Mouse (Mus musculus) spleen, adult 18-20 months (tissue): ENCODE measurements around the gene Raly.

ENCODE experiments used
- DNase-seq, 2 experiments: peaks; one replicate each; pipeline ENCODE4 v3.0.0; 2022; ENCODE audit warnings: mixed read lengths in 2 of 2

The Raly gene

GRCm38 (mm10) chr2:154785284-154785683 is 5.6 kb upstream of the Raly start:
- no peak for DNase-seq

DNA sequence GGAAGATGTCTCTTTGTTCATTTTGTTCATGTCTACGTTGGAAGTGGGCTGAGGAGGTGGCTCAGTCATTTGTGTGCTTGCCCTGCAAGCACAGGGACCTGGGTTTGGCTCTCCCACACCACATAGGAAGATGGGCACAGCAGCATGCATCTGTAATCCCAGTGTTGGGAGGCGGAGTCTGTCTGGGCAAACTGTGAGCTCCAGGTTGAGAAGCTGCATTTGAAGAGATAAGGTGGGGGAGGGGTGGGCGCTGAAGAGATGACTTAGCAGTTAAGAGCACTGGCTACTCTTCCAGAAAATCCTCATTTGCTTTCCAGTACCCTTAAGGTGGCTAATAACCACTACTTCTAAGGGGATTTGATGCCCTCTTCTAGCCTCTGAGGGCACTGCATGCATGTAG is 4.7 kb upstream of the Raly start:
- no peak for DNase-seq

DNA sequence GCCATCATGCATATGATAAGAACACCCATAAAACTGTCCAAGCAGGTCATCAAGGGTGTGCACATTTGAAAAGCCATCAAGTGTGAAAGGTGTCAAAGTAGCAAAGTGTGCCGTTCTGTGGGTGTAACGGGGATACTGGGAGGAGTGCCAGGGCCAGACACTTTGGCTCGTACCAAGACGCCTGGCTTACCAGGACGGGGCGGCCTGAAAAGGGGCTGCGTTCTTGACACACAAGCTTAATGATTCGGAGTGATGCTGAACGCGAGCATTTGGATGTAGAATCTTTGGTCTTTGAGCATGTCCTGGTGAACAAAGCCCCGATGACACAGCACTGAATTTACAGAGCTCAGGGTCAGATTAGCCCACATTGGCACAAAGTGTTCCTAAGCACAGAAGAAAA is 4.1 kb upstream of the Raly start:
- no peak for DNase-seq

DNA sequence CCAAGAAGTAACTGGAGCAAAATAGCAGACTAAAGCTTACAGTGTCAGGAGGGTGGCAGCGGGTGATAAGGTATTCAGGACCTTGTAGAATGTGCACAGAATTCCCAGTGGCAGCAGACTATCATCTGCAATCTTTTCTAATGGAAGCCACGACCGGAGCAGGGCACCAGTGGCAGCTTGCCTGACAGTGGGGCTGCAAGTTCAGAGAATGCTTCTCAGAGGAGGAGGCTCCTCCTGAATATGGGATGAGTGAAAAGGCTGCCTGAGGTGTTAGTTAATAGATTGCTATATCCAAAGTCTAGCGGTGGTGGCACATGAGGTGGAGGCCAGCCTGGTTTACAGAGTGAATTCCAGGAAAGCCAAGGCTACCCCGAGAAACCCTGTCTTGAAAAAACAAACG is 1.5 kb upstream of the Raly start:
- no peak for DNase-seq

DNA sequence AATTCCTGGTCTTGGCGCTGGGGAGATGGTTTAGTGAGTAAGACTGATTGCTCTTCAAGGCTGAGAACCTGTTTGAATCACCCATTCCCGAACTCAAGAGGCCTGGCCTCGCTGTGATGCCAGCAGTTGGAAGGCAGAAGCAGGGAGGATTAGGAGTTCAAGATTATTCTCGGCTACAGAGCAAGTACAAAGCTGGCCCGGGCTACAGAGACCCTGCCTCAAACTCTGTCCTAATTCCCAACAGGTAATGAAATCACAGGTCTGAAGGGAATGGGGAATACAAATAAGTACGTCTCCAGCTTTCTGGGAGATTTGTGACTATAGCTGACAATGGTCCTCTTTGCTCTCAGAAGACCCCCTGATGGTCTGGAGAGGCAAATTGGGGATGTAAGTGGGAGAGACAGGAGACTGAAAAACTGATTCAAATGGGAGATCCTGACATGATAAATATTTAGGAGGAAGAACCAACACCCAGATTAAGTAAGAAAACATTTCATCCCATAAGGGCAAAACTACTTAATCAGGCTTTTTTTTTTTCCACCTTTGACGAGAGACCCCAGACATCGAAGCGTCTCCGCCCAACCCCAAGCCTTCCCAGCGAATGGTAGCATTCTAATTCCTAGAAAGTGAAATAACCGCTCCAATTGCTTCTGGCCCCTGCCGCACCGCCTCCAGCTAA is 780 bp upstream of the Raly start:
- no peak for DNase-seq

GRCm38 (mm10) chr2:154791661-154792642 is 1.1 kb downstream of the Raly start:
- peak; percentile 73 to 76 for DNase-seq

GRCm38 (mm10) chr2:154803372-154803771 is 12.5 kb downstream of the Raly start:
- DNase-seq: no peak

DNA sequence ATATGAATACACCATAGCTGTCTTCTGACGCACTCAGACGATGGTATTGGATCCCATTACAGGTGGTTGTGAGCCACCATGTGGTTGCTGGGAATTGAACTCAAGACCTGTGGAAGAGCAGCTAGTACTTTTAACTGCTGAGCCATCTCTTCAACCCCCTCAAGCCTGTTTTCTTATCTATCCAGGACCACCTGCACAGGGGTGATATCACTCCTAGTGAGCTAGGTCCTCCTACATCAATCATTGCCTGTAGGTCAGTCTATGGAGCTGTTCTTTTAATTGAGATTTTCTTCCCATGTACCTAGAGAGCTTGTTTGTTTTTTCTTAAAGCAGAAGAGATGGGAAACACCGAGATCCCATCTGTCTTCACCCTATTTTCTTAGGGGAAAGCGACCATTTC is 12.9 kb downstream of the Raly start:
- DNase-seq: no peak

DNA sequence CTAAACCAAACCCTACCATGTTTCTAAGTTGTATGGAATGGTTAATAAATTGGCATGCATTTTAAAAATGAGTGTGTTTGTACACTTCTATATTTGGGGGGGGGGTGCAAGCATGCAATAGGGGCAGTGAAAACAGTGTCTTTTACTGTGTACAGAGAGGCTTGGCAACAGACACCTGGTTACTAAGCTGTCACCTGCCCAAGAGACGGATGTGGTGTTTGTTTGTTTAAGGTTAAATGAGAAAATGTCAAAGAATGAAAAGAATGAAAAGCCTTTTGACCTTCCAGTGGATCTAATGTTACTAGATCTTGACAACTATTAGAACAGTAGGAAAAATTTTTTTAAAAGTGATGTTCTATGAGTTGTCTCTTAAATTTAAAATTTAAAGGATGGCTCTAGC is 16.8 kb downstream of the Raly start:
- DNase-seq: no peak

GRCm38 (mm10) chr2:154809107-154809762 is 18.3 kb downstream of the Raly start:
- DNase-seq: no peak

GRCm38 (mm10) chr2:154810821-154811220 is 19.9 kb downstream of the Raly start:
- no peak for DNase-seq

- no peak for DNase-seq
Measured at GRCm38 (mm10) chr2:154813426-154813825, 22.5 kb downstream of the Raly start.

GRCm38 (mm10) chr2:154817089-154817488 is 26.2 kb downstream of the Raly start:
- DNase-seq: no peak

DNA sequence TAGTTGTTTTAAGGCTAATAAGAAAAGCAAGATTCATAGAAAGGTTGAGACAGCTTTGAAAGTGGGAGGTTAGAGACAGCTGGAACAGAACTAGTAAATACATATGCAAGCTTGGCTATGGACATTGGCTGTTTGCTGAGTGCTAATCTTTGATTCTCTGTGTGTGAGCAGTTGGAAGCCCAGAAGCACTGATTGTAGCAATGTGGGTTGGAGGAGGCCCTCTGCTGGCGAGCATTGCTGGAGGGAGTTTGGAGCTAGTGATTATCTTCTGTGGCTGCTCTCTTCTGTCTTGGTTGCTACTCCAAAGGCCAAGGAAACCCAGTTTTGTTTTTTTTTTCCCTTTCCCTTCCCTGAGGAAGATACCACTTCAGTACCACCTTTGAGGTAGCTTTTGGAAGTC is 26.9 kb downstream of the Raly start:
- DNase-seq: peak in 1 of 2 experiments; percentile 40

DNA sequence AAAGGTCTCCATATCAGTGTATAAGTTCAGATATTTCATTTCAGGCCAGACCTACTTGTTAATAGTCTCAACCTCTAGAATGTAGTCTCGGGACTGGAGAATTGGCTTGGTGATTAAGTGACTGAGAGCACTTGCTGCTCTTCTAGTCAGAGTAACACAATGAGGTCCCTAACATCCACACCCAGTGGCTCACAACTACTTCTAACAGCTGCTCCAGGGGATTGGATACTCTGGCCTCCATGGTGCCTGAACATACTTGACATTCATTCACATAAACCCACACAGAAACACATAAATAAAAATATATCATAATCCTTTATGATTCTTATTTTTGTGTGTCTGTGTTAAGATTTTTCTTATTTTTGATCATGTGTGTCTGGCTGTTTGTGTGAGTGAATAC is 27.7 kb downstream of the Raly start:
- no peak for DNase-seq

- DNase-seq: no peak
Measured at GRCm38 (mm10) chr2:154820346-154820745, 29.4 kb downstream of the Raly start.

DNA sequence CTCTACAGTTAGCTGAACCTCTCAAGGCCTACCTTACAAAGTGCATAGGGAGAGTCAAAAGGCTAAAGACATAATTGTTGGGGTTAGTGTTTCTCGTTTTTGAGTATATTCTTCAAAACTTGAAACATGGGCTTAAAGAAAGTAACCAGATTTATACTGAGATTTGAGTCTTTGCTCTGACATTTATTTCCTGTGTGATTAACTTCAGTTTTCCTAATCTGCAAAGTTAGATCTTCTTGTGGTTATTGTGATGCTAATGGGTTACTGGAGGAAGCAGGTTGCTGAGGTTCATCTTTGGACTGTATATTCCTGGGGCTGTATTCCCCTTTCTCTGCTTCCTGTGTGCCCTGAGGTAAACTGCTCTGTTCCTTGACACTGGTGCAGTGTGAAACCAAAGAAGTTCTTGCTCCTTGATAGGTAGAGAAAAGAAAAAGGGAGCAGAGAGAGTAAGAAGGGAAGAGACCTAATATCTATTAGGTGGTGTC is 35.2 kb downstream of the Raly start:
- no peak for DNase-seq

GRCm38 (mm10) chr2:154827521-154827920 is 36.6 kb downstream of the Raly start:
- DNase-seq: no peak

GRCm38 (mm10) chr2:154832471-154832870 is 41.6 kb downstream of the Raly start:
- DNase-seq: no peak

- no peak for DNase-seq
Measured at GRCm38 (mm10) chr2:154834149-154834865, 43.4 kb downstream of the Raly start.

DNA sequence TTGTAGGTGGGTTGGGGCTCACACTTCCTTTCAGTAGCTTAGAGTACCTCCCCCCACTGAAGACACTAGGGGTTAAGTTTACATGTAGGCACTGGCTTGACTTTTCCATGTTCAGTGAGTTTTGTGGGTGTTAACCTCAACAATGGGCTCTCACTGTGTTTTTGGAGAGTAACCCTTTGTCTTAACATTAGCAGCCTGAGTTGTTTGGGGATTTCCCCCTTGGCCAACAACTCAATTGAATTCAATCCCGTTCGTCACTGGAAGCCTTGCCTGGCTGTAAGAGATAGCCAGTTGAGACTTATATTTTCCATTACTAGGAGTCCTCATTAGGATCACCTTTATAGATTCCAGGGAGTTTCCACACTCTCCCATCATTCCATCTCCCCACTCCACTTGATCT is 45.6 kb downstream of the Raly start:
- no peak for DNase-seq

DNA sequence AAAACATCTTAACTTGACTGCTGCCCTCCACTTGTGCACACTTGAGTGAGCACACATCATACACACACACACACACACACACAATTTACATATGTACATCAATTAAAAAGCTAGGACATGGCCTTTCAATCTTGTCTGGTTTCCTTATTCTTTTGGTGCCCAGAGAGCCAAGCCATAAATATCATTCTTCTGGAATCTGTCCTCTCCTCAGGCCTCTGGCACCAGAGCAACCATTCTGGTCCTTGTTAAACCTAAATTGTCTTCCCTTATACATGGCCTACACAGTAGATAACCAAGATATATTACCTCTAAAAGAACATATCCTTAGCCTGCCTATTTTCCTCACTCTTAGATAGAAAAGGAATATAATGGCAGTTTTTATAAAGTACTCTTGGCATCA is 57.2 kb downstream of the Raly start:
- DNase-seq: no peak

GRCm38 (mm10) chr2:154855383-154855782 is 64.5 kb downstream of the Raly start:
- DNase-seq: peak in 1 of 2 experiments; percentile 62
